Mouse (Mus musculus): ENCODE results near the gene Pde4d.

- TF ChIP-seq CTCF (IDR thresholded peaks at IDR 0.05; ENCODE audit: control insufficient read depth, insufficient read depth, insufficient read length) = no peak
- no peak for TF ChIP-seq MAX (IDR thresholded peaks at IDR 0.05)
Measured at GRCm38 (mm10) chr13:109808946-109809345, 1359.2 kb downstream of the Pde4d start.
